Mouse (Mus musculus) erythroid progenitor cell, adult 5-6 weeks (primary cell): ENCODE results near the gene Zranb2. TPM values are rescaled to one million over a fixed set of nuclear protein-coding genes. Genes with fewer than 3 reads are reported as not detected.

Experiments used
- ATAC-seq: replicated peaks from 2 replicates; pipeline ENCODE4 v1.8.0; 2016; ENCODE audit warnings: moderate number of reproducible peaks, mild to moderate bottlenecking, moderate TSS enrichment, inconsistent platforms; ENCODE audit not compliant: poor library complexity, low FRiP score, severe bottlenecking
- total RNA-seq, 2 experiments: library from RNA; stranded (forward) in 1 of 2; stranded (reverse) in 1 of 2; fragments of 150-400 nt in 1 of 2; fragments of 186-747, 209-891 nt in 1 of 2; gene quantifications; 2 replicates each; pipeline versions ENCODE4 v1.2.3 to v1.2.4; 2015 to 2017; ENCODE audit warnings: low replicate concordance in 2 of 2

Zranb2 gene
- 55.9 and 77.5 TPM in 2 replicates for total RNA-seq (2015; ENCODE audit: low replicate concordance)
- 112 and 115 TPM in 2 replicates for total RNA-seq (2017; ENCODE audit: low replicate concordance)

DNA sequence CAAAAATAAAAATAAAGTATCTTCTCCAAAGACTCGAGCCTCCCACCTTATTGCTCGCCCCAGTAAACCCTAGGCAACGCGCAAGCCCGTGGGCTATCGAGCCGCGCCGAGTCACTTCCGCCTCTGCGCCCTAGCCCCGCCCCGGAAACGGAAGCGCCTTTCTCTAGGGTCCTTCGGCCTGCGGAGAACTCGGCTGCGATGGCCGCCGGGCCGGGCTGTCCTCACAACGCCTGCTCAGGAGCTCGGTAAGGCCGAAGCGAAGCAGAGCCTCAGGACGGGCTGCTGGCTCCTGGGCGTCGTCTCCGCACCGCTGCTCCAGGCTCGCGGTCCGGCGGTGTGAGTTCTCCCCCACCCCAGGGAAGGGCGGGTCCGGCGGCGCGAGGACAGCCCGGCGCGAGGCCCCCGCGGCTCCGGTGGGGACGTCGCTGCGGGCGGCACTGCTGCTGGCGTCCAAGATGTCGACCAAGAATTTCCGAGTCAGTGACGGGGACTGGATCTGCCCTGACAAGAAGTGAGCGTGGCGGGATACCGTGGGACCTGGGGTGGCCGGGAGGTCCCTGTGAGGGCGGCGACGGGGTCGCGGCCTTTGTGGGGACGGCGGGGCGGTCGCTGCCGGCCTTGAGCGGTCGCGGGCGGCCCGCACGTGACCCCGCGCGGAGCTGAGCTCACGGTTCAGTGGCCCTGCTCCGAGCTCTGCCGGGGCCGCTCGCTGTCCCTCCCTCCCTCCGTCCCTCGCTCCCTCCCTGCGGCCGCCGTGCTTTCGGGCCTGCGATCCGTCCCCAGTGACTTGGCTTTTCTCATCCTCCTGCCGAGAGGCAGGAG, at the start of gene Zranb2:
Gene Zranb2 (plus strand): TSS at position 197 of the 822 bp plus-strand sequence.
- ATAC-seq = peak; percentile 92

DNA sequence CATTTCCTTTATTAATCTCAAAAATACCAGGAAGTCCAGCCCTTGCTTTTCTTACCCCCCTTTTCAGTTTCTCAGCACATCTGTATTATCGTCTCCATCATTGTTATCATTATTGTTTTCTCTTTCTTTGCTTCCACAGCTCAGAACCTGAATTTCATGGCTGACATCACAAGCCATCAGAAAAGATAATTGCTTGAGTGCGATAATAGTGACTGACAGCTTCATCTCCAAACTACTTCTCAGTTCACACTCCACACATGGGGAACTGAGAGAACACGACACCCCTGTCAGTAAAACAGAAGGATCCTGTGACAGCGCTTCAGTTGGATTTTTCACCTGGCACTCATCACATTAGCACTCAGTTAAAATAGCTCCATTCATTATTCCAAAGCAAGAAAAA, 41.9 kb upstream of the Zranb2 start:
- ATAC-seq = no peak

DNA sequence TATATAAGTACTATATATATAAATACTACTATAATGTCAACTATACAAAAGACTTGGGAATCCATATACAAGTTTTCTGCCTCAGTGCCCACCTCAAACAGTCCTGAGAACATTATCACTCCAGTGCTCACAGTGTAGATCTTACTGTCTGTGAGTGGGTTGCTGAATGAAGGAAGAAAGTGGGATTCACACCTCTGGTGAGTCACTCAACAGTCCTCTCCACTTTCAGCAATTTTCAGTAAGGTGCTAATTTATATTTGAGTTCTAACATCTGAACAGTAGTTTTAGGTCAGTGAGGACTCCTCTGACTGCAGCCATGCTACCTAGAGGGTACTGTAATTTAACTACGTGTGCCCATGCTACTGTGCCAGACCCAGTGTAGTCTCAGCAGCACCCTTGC, 31.7 kb upstream of the Zranb2 start:
- ATAC-seq = no peak

DNA sequence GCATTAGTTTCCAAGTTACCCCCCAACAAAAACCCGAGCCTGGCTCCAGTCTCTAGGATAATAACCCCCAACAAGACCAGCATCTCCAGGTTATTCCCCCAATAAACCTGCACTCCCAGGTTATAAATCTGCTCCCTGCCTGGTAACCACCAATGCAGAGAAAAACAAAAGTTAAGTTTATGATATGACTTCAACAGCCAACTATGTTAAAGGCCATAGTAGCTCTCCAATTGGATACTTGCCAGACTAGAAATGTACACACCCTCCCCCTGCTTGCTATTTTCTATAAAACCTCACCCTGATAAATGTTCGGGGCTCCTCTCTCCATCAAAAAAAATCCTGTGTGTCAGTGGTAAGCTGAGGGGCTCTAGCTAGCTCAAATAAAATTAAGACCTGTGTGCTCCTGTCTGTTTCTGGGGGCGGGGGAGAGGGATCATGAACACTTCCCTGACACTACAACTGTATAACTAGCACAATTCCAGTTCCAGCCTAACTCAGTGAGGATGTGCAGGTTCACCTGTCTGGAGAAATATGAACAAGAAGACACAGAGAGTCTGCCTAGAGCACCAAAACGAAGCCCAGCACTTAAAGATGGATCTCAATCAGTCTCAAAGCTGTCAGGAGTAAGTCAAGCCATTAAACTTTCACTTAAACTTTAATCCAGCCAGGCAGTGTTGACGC, 19.7 kb upstream of the Zranb2 start:
- no peak for ATAC-seq

DNA sequence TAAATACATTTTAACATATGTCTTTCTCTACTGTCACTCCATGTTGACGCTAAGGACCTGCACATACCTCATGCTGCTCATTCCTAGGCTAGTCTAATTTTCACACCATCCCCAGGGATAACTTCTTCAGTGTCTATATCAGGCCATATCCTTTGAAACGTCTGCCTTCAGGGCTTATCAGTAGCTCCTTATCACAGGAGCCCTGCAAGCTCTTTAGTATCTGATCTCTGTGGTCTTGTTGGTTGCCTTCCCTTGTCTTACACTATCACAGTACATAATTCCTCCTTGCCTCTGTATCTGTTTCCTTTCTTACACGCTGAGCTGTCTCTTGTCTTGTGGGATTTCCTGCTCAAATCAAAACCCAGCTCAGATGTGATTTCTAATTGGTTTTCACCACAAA, 17.5 kb upstream of the Zranb2 start:
- no peak for ATAC-seq

DNA sequence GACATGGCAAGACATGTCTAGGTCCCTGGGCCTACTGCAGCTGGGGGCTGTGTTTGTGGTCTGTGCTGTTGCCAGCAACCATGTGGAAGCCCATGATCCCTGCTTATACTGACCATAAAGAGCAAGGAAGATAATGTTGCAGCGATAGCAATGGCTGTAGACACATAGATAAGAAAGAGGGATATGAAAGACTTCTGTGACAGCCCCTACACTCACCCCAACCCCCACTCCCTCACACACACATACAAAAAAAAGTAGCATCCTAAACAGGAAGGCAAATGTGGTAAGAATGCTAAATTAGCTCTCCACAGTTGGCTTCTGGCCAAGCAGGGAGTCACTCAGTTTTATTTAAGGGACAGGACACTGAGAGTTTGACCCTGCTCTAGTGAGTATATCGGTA, 16.0 kb upstream of the Zranb2 start:
- no peak for ATAC-seq

DNA sequence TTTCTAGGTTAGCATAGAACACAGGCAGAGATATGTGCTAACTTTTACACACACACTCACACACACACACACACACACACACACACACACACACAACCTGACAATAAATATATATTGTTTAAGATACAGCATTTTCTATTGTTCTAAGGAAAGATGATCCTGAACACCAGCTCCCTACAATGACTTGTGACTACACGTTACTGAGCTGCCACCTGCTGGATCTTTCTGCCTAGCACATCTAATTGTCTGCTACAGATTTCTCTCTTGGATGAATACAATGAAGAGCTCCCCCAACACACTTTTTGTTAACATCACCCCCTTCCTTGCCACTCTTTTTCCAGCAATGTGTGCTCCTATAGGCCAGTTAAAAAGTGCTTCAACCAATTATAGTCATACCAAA, 13.5 kb upstream of the Zranb2 start:
- no peak for ATAC-seq

DNA sequence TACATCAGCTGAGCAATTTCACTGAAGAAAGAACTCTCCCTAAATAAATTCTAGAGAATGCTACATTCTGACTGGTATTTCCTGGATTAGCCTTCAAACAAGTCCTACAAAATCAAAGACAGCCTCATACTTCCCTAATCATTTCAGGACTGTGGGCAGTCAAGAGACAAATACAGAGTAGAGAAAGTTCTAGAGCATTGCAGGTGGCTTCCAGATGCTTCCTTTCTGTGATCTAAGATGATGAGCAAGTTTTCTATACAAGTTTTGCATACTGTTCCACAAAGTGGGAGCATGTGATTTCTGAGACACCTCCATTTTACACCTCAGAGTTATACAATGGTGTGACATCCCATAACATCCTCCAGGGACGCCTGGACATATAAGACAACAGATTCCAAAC, 10.1 kb upstream of the Zranb2 start:
- no peak for ATAC-seq

DNA sequence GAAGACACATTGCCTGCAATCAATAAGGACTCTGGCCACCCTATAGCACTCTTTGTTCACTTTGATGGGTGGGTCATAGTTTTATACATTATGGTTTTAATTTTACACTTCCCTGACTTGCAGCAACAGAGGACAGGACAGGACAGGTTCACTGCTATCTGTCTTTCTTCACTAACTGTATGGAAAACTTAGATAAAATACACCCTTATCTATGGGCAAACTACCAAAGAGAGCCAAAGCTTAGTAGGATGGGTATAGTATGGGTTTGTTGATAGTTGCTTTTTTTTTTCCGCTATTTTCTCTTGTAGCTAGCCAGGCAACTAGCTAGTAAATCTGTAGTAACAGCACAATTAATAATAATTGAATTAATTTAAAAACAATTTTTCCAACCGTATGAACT, 2.4 kb upstream of the Zranb2 start:
- no peak for ATAC-seq

DNA sequence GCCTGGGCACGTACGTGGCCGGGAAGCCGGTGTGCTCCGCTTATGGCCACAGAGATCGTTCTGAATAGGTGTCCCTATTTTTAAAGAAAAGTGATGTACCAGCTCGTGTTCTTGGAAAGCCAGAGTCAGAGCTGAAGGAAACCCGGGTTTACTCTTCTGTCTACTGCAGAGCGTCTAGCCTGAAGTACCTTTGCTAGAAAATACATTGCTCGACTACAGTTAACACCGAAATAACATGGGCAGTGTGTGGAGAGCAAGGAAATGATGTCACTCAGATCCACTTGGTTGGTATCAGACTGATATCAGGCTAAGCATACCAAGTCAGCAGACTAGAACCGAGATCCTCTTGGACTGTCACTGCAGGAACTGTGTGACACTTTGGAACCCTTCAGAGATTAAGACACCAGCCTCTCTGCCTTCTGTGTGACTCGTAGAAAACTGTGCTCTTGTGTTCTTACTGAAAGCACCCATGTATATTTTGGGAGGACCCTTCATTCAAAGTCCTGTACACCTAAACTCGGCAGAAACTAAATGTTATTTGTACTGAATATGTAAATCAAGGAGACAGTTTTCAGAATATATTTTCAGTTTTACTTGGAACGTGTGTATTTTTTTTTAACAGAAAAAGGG, 941 bp downstream of the Zranb2 start:
- peak; percentile 63 for ATAC-seq

DNA sequence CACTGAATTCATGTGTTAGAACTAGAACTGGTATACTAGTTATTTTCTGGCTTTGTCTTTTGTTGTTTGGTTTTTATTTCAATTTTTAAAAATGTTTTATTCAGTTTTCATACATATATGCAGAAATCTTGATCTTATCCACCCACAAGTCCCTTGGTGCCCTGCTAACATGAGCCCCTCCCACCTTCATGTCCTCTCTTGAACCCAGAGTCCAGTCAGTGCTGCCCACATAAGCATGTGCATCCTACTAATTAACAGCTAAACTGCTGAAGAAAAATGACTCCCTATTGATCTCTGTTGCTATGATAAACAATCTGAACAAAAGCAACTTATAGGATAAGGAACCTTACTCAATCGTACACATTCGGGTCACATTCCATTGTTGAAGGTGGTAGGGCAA, 15.4 kb downstream of the Zranb2 start:
- no peak for ATAC-seq

DNA sequence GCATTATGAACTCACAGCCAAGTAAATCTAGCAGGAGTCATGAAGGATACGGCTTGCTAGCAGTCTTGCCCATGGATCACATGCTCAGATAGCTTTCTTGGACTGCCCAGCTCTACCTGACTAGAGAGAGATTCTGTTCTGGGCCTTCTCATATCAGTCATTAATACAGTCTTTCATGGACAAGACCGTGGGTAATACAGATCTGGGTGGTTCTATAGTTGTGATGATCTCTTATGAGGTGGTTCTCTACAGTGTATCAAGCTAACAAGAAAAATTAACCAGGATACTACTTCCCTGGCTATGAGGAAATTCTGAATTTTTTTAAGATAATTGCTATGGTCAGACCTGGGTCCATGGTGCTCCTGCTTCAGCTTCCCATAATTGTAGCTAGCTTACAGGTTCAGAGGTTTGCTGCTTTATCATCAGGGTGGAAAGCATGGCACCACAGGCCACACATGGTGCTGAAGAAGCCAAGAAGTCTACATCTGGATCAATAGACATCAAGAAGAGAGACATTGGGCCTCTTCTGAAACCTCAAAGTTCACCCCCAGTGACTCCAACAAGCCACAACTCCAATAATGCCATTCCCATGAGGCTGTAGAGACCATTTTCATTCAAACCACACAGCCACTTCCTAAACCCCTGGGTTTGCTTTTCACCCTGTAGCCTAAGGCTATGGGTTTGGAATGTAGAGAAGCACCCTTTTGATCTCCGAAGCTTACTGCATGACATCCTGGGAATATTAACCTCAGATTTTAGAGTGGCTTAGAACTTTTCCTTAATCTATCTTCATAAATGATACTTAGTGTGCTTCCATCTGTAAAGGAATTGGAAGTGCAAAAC, 16.0 kb downstream of the Zranb2 start:
- ATAC-seq = no peak

DNA sequence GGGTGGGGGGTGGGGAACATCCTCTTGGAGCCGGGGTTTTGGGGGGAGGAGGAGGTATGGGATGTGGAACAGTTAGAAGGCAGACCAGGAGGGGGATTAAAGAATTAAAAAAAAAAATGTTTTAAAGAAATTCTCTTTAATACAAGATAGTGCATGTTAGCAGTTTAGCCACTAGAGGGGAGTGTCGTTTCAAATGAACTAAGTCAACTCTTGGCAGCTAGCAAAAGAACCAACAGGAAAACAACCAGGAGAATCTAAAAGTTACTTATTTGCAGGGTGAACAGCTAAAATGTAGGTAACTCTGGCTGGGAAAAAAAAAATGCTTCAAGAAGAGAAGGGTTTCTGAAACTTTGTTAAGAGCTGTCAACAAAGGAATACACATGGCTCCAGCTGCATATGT, 31.2 kb downstream of the Zranb2 start:
- ATAC-seq = no peak

DNA sequence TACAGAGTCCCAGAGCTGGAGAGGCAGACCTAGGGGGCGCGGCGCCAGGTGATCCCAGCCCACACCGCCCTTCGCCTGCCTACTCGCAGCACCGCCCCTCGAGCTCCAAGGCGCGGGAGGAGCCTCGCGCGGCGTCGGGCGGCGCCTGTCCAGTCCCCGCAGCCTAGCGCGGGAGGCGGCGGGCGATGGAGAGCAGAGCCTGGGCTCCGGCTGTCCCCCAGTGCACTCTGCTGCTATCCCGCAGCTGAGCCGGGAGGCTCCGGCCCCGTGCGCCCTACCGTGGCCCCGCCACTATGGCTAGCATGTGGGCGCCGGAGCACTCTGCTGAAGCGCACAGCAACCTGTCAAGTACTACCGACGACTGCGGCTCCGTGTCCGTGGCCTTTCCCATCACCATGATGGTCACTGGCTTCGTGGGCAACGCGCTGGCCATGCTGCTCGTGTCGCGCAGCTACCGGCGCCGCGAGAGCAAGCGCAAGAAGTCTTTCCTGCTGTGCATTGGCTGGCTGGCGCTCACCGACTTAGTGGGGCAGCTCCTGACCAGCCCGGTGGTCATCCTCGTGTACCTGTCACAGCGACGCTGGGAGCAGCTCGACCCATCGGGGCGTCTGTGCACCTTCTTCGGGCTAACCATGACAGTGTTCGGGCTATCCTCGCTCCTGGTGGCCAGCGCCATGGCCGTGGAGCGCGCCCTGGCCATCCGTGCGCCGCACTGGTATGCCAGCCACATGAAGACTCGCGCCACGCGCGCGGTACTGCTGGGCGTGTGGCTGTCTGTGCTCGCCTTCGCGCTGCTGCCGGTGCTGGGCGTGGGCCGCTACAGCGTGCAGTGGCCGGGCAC, 33.0 kb downstream of the Zranb2 start, which contains the start of gene Ptger3:
Gene Ptger3 (plus strand): TSS at position 168 of the 841 bp plus-strand sequence.
- ATAC-seq = peak; percentile 81

DNA sequence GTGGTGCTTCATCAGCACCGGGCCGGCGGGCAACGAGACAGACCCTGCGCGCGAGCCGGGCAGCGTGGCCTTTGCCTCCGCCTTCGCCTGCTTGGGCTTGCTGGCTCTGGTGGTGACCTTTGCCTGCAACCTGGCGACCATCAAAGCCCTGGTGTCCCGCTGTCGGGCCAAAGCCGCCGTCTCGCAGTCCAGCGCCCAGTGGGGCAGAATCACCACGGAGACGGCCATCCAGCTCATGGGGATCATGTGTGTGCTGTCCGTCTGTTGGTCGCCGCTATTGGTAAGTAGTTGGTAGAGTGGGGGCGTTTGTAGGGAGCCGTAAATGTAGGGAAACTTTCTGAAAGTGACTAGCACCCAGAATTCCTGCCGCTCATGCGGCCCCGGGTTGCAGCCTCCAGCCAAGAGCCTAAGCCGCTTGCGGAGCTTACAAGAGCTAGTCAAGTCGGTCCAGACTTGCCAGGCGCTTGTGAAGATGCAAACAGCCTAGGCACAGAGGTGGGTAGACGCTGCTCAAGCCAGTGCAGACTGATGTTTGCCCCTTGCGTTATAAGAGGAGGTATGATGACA, 33.7 kb downstream of the Zranb2 start:
- no peak for ATAC-seq

DNA sequence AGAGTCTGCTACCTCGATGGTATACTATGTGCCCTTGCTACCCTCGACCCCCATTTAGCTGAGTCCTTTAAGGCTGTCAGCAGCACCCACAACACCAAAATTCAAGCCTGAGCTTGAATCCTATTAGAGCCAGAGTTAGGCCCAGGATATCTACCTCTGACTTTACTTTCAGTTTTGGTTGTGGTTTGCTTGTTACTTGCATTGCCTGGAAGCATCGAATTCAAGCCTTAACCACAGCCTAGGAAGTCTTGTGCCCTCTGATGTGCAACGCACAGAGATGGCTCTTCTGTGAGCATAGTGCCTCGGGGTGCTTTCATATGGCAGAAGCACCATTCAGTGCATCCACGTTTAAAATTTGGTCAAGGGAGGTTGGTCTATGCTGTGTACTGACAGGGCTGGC, 38.1 kb downstream of the Zranb2 start:
- ATAC-seq = no peak

DNA sequence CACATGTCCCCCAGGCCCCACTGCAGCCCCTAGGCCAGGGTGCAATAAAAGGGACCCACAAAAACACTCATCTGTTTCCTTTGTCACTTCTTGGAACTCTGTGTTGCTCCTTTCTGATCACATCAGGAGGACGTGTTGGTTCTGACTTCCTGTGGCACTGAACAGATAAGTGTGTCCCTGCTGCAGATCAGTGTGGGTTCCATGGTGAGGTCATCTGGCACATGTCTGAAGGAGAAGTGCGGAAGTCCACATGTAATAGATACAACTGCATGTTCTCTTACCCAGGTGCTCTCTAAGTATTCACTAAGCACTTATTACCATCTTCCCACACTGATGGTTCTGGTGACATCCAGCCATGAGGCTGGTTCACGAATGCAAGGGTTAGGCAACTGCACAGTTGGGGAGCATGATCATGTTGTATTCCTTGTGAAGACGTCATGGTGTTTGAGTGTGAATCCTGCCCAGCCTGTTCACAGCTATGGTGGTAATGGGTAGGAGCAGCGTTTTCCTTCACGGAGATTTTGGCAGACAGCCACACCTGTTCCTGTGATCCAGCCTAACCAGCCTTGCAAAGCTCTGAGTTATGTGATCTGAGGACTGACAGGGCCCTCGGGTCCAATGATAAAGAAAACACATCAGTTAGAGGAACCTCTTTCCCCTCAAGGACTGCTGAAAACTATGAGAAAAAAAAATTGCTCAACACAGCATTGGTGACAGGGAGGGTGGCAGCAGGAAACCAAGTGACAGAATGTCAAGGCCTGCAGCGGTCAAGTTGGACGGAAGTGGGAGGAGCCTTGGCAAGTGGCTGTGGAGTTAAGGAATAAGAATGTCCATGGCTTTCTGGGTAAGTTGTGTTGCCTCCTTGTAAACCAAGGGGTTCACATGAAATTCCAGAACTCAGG, 41.7 kb downstream of the Zranb2 start:
- ATAC-seq = no peak

DNA sequence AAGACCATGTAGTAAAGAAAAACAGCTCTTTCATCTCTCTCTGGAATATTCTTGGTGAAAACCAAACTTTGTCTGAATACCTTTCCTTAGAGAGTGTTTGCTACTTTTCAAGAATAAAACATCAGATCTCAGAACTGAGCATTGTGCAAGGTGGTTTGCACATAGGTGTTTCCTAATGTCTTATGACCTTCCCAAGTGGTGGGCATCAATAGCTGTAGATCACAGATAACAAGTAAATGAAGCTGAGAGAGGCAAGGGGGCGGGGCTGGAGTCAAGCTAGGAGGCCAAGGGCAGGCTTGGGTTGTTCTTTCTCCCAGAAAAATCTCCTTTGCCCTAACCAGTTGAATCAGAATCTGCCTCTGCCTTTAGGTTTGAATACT, 42.4 kb downstream of the Zranb2 start:
- no peak for ATAC-seq
